Mouse (Mus musculus) forebrain, postnatal 0 days (tissue): ENCODE measurements around the gene Cacng8. TPM values are rescaled to one million over a fixed set of nuclear protein-coding genes. Genes with fewer than 3 reads are reported as not detected.

Experiments
- ATAC-seq: fragments of 200-750 bp; cut with Nextera tagmentation; 2 replicates; pipeline ENCODE4 v1.8.0; 2017; ENCODE audit warnings: mild to moderate bottlenecking, moderate library complexity
- DNase-seq: peaks from one replicate; pipeline ENCODE4 v3.0.0-alpha.2; 2015
- H3K27ac ChIP-seq: fragments of 300-500 bp; sonication (generic); 2 replicates; pipeline ENCODE4 v1.5.1; 2014; ENCODE audit warnings: low read depth, mild to moderate bottlenecking, antibody characterized with exemption, low read length, moderate library complexity, mixed read lengths
- H3K27me3 ChIP-seq: fragments of 300-500 bp; sonication (generic); 2 replicates; pipeline ENCODE4 v1.6.1; 2014; ENCODE audit warnings: mild to moderate bottlenecking, low read length, mixed read lengths; ENCODE audit not compliant: insufficient read depth
- H3K36me3 ChIP-seq: fragments of 300-500 bp; sonication (generic); 2 replicates; pipeline ENCODE4 v1.6.1; 2014; ENCODE audit warnings: mild to moderate bottlenecking, moderate library complexity; ENCODE audit not compliant: insufficient read depth
- H3K4me1 ChIP-seq: fragments of 300-500 bp; sonication (generic); 2 replicates; pipeline ENCODE4 v1.6.1; 2014; ENCODE audit warnings: antibody characterized with exemption; ENCODE audit not compliant: insufficient read depth
- H3K4me2 ChIP-seq: fragments of 300-500 bp; sonication (generic); 2 replicates; pipeline ENCODE4 v1.6.1; 2014; ENCODE audit warnings: low read depth, mild to moderate bottlenecking, moderate library complexity
- H3K4me3 ChIP-seq: fragments of 300-500 bp; sonication (generic); 2 replicates; pipeline ENCODE4 v1.5.1; 2014; ENCODE audit warnings: low read depth, low read length, mixed read lengths
- H3K9ac ChIP-seq: fragments of 300-500 bp; sonication (generic); 2 replicates; pipeline ENCODE4 v1.6.1; 2014; ENCODE audit warnings: mild to moderate bottlenecking
- H3K9me3 ChIP-seq: fragments of 300-500 bp; sonication (generic); 2 replicates; pipeline ENCODE4 v1.6.1; 2016; ENCODE audit warnings: low read length
- CTCF ChIP-seq: sonication (generic); IDR thresholded peaks from 2 replicates; pipeline ENCODE4 v1.5.1; 2016; ENCODE audit warnings: antibody characterized with exemption, control low read depth, low read depth
- WGBS: fragments of 180-500 bp; shearing (Covaris S2); extraction: QIAGEN DNeasy Blood & Tissue Kit; methylation state at CpG from one replicate; pipeline ENCODE4 v1.1.7; 2014; 5-methylcytosine and 5-hydroxymethylcytosine counted together
- polyA plus RNA-seq: library from polyadenylated mRNA; unstranded; fragments of >200 nt; fragmentation: Nextera tagmentation; extraction: Ambion mirVana; gene quantifications from 2 replicates; pipeline ENCODE4 v1.2.1, GENCODE M21; 2015
- total RNA-seq: library from RNA; depleted of rRNA; stranded (reverse); fragments of >200 nt; gene quantifications from 2 replicates; pipeline ENCODE4 v1.2.3, GENCODE M21; 2014

The Cacng8 gene
- total and polyA plus RNA-seq, 2 experiments from 2014 or later, result 17.8 to 42.2 TPM

DNA sequence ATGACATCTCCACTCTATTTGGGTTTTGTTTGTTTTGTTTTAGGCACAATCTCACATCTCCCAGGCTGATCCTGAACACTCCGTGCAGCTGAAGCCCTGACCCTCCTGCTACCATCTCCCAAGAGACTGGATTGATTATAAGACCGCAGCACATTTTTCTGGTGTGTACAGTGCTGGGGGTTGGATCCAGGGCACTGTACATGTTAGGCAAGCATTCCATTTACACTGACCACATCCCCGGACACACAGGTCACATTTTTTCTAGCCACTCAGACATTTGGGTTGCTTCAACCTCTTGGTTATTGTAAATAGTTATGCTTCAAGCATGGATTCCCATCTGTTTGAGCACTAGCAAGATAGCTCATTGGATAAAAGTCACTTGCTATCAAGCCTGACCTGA lies 56.1 kb downstream of the Cacng8 start:
- WGBS, result 85% methylated on average over 3 of the region's 3 CpGs
- no peak overlapping the region for H3K27ac ChIP-seq

DNA sequence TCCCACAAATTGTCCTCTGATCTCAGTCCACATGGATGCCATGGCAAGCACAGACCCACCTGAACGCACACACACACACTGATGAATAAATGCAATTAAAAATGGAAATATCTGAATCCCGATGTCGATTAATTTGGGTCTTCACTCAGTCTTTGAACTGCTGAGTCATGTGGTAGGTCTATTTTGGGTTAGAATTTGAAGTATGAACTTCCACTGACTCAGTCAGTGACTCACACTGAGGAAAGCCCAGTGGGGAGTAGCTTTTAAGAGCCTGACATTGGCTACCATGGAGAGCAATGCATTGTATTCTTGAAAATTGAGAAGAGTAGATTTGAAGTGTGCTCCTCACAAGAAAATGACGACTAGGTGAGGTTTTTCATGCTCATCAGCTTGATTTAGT lies 56.5 kb downstream of the Cacng8 start:
- no peak overlapping the region for H3K4me2 ChIP-seq
- no peak overlapping the region for H3K9ac ChIP-seq
- no peaks in the 10 kb centered on the region for H3K9me3 ChIP-seq
- ATAC-seq (no peak), DNase-seq (no peak)
- H3K4me3 ChIP-seq, result no peak overlapping the region
- WGBS, result 77% methylated on average over 4 of the region's 4 CpGs
- TF ChIP-seq CTCF, result no peak
- no peak overlapping the region for H3K27ac ChIP-seq
- H3K36me3 ChIP-seq, result no peaks in the 10 kb centered on the region
- H3K27me3 ChIP-seq, result no peaks in the 10 kb centered on the region
- H3K4me1 ChIP-seq, result no peaks in the 10 kb centered on the region

More for the DNA sequence above, 56.1 kb downstream of the Cacng8 start:
- DNase-seq, result no peak
- no peak for ATAC-seq
- Histone ChIP-seq H3K27me3 (no peaks in the 10 kb centered on the region), H3K36me3 (no peaks in the 10 kb centered on the region), H3K4me3 (no peak overlapping the region), H3K9me3 (no peaks in the 10 kb centered on the region), H3K4me2 (no peak overlapping the region), H3K4me1 (no peaks in the 10 kb centered on the region), H3K9ac (no peak overlapping the region)
- no peak for TF ChIP-seq CTCF

DNA sequence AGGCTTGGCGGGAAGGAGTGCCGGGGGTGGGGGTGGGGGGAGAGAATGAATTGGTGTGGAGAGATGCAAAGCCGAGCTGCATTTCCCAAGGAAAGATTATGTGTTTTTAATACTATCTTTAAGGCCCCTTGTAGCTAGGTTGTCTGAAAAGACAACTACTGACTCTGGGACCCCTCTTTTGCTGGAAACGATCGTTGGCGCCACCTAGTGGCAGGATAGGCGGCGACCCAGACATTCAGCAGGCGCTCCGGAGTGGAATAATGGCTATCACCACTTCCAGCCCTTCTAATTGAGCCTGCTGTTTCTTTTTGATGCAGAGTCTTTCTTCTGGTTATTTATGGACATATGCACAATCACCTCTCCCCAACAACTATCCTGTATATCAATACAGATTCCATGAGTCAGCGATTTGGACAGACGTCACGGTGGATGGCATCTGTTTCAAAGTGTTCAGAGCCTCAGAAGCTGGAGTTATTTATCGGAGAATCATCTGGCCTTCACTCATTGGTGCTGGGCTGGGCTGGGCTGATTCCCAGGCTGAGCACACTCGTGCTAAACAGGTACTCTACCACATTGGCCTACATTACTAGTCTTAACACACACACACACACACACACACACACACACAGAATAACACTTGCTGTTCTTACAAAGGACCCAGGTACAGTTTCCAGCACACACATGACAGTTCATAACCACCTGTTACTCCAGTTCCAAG lies 58.4 kb downstream of the Cacng8 start:
- ATAC-seq (peak; percentile 82), DNase-seq (peak; percentile 81)
- 16% methylated on average over 15 of the region's 15 CpGs for WGBS
- Histone ChIP-seq H3K36me3 (no peaks in the 10 kb centered on the region), H3K27ac (no peak overlapping the region), H3K4me3 (no peak overlapping the region), H3K4me1 (no peaks in the 10 kb centered on the region), H3K9me3 (no peaks in the 10 kb centered on the region), H3K9ac (no peak overlapping the region), H3K27me3 (no peaks in the 10 kb centered on the region), H3K4me2 (no peak overlapping the region)
- peak; percentile 90 for TF ChIP-seq CTCF

DNA sequence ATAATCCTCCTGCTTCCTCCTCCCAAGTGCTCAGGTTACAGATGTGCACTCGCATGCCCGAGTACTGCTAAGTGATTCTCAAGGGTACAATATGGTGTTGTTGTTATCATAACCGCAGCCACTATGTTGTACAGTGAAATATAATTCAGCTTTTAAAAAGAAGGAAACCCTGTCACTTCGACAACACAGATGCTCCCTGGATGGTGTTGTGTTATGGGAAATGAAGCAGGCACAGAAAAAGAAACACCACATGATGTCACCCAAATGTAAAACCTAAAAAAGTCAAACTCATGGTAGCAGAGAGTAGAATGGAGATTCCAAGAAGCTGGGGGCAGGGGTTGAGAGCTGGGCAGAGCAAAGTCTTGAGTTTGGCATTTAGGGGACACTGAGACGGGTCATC lies 60.2 kb downstream of the Cacng8 start:
- no peaks in the 10 kb centered on the region for H3K9me3 ChIP-seq
- no peak for TF ChIP-seq CTCF
- H3K27me3 ChIP-seq, result no peaks in the 10 kb centered on the region
- H3K4me1 ChIP-seq, result no peaks in the 10 kb centered on the region
- no peak overlapping the region for H3K9ac ChIP-seq
- H3K4me2 ChIP-seq, result no peak overlapping the region
- H3K27ac ChIP-seq, result no peak overlapping the region
- no peaks in the 10 kb centered on the region for H3K36me3 ChIP-seq
- 71% methylated on average over 5 of the region's 5 CpGs for WGBS
- no peak for DNase-seq
- no peak overlapping the region for H3K4me3 ChIP-seq
- ATAC-seq, result peak; percentile 50

DNA sequence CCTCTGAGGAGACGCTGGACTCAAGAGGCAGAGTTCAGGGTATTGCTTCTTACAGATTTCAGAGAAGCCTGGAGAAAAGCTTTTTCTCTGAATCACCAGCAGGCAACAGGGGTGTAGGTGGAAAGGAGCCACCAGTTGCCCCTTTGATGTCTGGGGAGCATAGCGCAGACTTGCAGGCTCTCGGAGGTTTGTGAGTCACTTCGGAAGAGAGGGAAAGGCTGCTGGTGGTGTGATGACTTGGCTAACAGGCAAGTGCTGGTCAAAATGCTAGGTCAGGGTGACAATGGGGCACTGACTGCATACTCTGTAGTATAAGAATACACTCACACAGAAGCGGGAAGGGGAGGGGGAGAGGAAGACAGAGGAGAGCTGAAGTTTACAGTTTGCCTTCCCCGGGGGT lies 60.7 kb downstream of the Cacng8 start:
- Histone ChIP-seq H3K4me3 (no peak overlapping the region), H3K27ac (no peak overlapping the region), H3K4me2 (no peak overlapping the region), H3K4me1 (no peaks in the 10 kb centered on the region), H3K9ac (no peak overlapping the region), H3K36me3 (no peaks in the 10 kb centered on the region), H3K9me3 (no peaks in the 10 kb centered on the region), H3K27me3 (no peaks in the 10 kb centered on the region)
- TF ChIP-seq CTCF, result no peak
- DNase-seq (no peak), ATAC-seq (no peak)
- 58% methylated on average over 6 of the region's 6 CpGs for WGBS

DNA sequence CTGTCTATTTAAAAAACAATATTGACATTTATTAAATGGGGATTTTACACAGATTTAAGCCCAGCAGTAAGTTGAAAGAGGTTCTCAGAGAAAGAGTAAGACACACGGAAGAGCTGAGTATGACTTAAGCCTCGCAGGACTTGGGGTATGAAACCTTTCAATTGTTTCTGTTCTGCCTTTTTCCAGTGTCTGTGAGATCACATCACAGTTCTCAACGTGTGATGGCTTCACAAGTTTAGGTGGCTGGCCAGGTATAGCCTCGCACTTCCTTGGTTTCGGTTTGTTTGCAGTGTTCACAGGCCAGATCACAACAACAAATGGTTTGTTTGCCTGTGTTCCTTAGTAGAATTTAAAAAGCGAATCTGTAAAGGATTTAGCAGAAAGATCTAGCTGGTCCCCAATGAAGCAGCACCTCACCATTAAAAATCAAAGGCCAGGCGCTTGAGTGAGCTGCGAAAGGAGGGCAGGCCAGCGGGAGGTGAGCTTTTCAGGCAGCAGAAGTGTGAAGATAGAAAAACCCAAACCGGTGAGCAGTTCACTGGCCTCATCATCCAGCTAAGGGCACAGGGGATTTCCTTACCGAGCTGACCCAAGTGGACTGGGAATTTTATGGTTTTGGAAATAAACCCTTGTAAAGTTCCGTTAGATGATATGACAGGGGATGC lies 62.5 kb downstream of the Cacng8 start:
- no peak overlapping the region for H3K9ac ChIP-seq
- no peak overlapping the region for H3K4me3 ChIP-seq
- H3K4me1 ChIP-seq, result no peaks in the 10 kb centered on the region
- H3K9me3 ChIP-seq, result no peaks in the 10 kb centered on the region
- WGBS, result 59% methylated on average over 12 of the region's 12 CpGs
- no peak for TF ChIP-seq CTCF
- ATAC-seq, result no peak
- no peak overlapping the region for H3K4me2 ChIP-seq
- no peaks in the 10 kb centered on the region for H3K27me3 ChIP-seq
- H3K27ac ChIP-seq, result no peak overlapping the region
- DNase-seq, result no peak
- no peaks in the 10 kb centered on the region for H3K36me3 ChIP-seq

DNA sequence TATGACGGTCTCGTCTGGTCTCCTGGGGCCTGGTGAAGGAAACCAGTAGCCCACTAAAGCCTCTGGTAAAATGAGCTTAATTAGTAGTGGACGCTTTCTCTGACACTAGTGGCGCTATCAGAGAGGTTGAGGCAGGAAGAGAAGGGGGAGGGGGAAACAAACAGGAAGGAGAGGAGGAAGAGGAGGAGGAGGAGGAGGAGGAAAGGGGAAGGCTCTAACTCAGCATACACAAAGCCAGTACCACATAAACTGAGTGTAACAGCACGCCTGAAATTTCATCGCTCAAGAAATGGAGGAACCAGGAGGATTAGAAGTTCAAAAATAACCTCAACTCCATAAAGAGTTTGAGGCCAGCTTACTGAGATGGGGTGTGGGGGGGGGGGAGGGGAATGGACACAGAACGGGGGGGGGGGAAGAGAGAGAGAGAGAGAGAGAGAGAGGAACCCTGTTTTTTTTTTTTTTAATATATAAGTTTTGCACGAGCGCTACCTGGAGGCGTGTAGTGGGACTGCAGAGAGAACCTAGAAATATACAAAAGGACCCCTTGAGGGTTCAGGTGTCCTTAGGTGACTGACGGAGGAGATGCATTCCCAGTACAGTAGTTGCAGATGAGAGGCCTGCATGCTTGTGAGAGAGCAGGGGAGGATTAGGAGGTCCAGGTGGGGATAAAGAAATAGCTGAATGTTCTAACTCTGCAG lies 63.2 kb downstream of the Cacng8 start:
- Histone ChIP-seq H3K9me3 (no peaks in the 10 kb centered on the region), H3K4me3 (no peak overlapping the region), H3K4me2 (no peak overlapping the region), H3K4me1 (no peaks in the 10 kb centered on the region), H3K36me3 (no peaks in the 10 kb centered on the region), H3K27ac (no peak overlapping the region), H3K27me3 (no peaks in the 10 kb centered on the region), H3K9ac (no peak overlapping the region)
- DNase-seq (no peak), ATAC-seq (no peak)
- TF ChIP-seq CTCF, result 0 out of 2 replicates have a peak, but pooled peaks have one; percentile 3
- 48% methylated on average over 11 of the region's 11 CpGs for WGBS
